Mouse (Mus musculus) ovary, postnatal 10 days (tissue): ENCODE results near the gene Pdk1.
A peak's percentile ranks its signal among the peaks of the same experiment; 100 is the strongest.
"Not testable (repeated sequence)": the region's sequence is repeated elsewhere in the genome, so short reads cannot be mapped to it uniquely, and the experiment has no call there.

Experiments used
- DNase-seq: peaks from one replicate; pipeline ENCODE4 v3.0.0; 2022; ENCODE audit warnings: low spot score

Gene Pdk1

DNA sequence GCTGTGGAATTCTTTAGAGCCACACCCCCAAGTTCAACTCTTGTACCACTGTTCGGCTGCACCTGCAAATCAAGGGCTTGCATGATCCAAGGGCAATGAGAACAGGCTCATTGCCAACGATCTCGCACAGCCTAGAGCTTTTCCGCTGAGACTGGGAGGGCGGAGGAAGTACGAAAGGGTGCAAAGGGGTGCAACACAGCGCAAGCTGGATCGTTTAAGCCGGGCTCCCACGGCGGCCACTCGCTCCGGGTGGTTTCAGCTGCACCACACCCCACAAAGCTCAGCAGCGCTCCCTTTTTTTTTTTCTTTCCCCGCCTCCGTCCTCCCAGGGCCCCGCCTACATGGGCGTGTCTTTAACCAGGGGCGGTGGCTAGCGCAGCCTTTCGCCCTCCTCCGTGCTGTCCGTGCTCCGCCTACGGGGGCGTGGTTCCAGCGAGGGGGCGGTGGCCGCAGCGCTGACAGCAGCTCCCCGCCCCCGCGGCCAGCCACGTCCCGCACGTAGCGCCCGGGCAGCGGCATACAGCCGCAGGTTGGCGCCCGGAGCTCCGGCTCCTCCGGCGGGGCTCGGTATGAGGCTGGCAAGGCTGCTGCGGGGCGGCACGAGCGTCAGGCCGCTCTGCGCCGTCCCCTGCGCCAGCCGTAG lies at the start of gene Pdk1:
Pdk1 (plus strand) TSS at position 424 of the 643 bp plus-strand sequence.
- peak; percentile 92 for DNase-seq

DNA sequence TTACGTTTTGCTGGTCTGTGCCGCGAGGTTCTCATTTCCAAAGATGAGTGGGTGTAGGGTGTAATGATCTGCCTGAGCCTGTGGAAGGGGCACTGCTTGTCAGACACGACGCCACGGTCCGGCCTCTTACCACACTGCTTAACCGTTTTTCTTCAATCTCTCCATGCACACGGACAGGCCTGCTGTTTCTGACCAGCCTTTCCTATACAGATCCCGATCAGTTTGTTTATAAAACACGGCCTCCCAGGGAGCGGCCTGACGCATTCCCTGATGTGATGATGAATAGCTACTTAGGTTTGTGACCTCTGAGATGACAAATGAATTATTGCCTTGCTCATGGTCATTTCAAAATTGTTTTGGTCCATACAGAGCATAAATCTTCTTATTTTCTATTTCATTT lies 48.9 kb upstream of the Pdk1 start:
- DNase-seq = no peak

DNA sequence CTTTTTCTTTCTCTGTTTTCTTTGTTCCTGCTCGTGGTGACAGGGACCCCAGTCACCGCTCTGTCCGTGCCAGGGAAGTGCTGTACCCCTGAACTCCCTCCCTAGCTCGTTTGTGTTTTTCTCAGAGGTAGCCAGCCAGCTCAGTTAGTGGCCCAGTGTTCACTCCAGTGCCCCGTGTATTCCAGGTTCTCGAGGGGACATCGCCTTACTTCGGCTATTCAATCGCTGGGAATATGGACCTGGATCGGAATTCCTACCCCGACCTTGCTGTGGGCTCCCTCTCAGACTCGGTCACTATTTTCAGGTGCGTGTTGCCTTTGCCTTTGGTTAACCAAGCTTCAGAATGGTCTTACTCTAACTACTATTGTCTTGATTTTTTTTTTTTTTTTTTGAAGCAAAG lies 45.3 kb upstream of the Pdk1 start:
- DNase-seq = no peak

DNA sequence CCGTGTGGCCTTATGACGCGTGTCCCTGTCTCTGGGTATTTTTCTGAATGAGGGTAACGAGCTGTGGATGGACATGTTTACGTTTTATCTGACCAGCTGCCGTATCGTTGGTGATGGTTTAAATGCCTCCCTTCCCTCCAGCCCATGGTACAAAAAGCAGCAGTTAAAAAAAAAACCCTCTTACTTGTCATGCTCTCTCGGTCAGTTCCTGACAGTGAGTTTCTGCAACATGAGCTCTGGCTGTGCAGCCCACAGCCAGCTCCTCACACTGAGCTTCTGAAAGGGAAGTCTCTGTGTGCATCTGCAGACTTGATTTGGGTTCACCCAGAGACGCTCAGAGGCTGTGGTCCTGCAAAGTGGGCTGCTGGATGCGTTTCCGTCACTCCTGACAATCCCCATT lies 44.1 kb upstream of the Pdk1 start:
- no peak for DNase-seq

DNA sequence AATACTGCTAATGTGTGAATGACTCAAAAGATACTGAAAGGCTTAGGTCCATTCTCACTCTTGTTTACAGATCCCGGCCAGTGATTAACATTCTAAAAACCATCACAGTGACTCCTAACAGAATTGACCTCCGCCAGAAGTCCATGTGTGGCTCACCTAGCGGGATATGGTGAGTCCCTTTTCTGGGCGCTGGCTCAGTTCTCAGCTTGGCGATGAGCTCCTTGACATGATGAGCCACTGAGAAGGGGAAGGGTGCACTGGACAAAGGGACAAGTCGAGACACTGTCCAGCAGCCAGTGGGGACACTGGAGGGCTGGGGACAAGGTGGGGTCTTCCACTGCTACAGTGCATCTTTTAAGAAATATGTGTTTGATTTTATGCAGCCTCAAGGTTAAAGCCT lies 39.4 kb upstream of the Pdk1 start:
- DNase-seq = no peak

DNA sequence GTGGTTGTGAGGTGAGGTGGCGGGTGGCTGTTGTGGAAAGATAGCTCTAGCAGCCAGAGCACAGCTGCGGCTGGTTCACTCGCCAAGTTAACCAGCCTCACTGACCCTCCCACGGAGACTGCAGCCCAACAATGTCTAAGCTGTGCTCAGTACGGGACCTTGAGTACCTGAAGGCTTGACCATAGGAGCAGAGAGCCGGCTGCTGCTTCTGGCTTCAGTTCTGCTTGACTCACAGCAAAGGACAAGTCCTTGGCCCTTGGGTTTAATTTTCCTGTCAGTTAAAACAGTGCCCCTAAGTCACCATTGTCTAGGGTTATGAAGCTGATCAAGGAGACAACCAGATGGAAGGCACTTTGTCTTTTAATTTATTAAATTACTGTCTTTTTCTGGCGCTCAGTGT lies 38.7 kb upstream of the Pdk1 start:
- DNase-seq = no peak

DNA sequence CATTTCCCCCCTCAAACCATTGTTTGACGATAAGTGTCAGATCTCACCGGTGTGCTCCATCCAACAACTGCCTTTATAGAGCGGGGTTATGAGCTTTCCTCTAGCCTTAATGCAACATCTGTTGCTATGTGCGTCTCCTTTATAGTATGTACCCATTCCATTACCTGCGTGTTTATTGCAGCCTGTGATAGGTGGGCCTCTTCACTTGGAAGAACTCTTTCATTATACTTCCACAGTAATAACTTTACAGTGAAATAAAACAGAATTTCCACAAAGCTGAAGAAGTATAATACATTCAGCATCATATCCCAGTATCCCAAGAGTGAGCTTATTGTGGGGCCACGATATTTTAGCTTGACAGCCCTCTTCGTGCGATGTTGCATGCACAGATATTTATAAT lies 37.5 kb upstream of the Pdk1 start:
- no peak for DNase-seq

DNA sequence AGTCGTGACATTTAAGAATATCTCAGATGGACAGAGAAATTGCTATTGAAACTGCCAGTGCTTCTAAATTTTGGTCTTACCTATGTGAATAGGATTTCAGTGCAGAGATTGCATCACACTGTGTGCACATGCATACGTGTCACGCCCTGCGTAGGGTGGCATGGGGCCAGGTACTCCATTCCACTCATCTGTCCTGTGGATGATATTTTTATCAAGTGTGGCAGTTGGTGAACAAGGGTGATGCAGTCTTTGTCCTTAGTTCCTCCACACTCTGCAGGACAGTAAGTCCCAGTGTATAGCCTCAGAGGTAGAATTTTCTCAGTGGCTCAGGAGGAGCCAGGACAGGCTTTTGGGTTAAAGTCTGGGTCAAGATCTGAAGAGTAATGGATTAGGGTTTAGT lies 36.8 kb upstream of the Pdk1 start:
- DNase-seq = no peak

DNA sequence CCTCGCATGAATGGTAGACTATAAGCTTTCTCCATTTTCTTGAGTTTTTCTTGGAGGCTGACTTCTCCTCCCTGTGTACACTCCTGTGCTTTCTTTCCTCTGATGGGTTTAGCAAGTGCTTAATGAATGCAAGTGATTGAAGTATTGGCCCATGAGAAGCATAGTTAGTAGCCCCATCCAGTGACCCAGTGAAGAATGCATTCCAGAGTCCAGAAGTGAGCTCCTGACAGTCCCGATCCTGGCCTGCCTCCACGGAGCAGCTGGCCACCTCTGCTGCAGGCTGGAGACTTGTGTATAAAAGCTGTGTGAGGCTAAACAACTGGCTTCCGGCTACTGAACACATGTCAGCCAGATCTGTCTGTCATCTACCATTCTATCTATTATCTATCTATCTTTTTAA lies 35.8 kb upstream of the Pdk1 start:
- DNase-seq = no peak

DNA sequence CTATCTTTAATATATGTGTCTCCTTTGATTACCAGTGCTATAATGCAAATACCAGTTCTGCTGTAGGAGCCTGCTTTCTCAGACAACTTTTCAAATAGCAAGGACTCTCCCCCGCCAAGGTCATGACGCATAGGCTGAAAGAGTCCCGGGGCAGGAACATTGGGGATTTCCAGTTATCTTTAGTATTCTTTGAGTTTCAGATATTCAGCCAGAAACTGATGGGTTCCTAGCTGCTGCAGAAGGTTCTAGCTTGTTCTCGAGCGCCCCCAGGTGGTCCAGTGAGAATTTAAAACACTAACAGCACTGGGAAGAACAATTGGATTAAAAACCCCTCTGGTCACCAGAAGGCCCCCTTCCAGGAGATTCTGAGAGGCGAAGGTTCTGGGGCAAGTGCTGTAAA lies 35.2 kb upstream of the Pdk1 start:
- DNase-seq = peak; percentile 37

DNA sequence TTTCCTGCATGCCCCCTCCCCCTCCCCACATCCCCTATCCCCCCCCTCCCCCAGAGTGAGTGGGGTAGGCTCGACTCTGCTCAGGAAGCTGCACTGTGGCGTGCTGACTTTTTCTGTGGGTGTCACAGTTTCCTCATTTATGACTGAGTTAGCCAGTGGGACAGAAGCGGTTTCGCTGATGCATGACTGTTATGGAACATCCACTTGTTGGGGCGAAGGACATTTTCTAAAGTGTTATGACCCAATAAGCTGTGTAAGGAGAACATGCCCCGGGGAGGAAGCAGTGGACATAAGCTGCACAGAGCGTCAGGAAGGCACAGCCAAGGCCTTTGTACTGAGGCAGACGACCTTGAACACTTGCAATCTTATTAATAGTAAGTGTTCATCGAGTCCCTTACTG lies 29.7 kb upstream of the Pdk1 start:
- DNase-seq = no peak

DNA sequence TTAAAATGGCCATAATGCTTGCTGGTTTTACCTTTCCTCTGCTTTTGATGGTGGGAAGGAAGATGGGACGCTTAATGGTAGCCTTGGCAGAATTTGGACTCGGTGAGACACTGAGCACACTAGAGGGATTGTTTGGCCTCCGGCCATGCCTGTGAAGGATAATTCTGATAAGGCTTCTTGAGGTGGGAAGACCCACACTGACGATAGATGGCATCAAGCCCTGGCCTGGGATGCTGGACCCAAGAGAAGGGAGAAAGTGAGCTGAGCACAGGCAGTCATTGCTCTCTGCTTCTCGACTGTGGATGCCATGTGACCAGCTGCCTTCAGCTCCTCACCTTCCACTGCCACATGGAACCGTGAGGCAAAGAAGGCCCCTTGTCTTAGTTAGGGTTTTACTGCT lies 28.1 kb upstream of the Pdk1 start:
- DNase-seq = no peak

DNA sequence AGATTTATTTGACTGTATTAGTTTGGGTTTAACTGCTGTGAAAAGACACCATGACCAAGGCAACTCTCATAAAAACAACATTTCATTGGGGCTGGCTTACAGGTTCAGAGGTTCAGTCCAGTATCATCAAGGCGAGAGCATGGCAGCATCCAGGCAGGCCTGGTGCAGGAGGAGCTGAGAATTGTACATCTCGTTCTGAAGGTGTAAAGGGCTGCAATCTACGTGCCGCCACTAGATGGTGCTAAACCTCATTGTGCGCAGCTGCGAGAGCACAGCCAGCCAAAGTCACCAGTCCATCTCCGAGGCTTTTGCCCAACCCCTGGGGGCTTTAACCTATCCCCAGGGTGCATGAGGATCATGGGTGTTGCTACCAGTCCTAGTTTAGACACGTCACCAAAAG lies 20.9 kb upstream of the Pdk1 start:
- not testable (repeated sequence) for DNase-seq

DNA sequence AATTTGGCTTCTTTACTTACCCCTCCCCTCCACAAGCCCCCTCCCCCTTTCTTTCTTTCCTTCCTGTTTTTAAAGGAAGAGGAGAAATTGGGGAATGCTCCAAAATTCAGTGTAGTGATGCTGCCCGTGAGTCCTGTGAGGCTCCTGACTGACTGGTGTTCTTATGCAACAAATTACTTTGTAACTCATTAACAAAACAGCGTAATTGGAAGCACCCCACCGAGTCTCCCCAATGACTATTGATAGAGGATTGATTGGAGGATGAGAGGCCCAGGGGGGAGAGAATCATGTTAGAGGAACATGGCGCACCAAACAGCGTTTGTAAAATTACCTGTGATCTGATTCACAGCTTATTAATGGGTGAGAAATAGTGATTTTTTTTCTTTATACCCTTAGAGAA lies 17.9 kb upstream of the Pdk1 start:
- DNase-seq = no peak

DNA sequence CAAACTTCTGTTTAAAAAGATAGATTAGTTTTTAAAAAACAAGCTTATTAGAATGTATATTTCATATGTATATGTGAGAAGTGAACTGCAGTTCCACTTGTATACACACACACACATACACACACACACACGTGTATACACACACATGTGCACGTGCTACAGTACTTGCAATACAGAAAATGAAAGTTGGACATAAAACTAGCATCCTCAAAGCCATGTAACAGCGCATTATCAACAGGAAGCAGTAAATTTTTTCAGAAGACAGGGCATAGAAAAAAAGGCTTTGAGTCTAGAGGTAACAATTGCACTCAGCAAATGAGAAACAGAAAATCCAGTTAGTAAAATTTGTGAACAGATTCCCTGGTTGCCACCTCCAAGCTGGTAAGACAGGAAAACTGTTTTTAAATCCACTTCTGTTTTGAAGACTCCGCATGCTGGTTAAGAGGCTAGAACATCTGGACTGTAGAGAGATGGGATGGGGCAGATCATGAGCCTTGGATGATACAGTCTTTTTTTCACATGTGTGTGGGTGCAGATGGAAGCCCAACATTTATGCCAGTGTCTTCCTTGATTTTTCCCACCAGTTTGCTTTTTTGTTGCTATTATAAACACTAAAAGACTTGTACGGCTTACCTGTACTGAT lies 9.4 kb upstream of the Pdk1 start:
- no peak for DNase-seq

DNA sequence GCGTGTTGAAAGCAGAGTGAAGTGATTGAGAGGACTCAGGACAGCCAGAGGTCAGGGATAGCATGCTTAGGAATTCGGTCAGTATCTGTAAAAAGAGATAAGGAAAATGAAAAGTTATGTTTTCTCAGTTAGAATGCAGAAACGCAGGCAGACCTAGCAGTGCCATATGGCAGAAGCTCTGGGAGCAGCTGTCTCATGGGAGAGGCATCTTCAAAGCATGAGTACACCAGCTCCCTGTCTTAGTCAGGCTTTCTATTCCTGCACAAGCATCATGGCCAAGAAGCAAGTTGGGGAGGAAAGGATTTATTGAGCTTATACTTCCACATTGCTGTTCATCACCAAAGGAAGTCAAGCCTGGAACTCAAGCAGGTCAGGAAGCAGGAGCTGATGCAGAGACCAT lies 8.0 kb upstream of the Pdk1 start:
- DNase-seq = no peak

DNA sequence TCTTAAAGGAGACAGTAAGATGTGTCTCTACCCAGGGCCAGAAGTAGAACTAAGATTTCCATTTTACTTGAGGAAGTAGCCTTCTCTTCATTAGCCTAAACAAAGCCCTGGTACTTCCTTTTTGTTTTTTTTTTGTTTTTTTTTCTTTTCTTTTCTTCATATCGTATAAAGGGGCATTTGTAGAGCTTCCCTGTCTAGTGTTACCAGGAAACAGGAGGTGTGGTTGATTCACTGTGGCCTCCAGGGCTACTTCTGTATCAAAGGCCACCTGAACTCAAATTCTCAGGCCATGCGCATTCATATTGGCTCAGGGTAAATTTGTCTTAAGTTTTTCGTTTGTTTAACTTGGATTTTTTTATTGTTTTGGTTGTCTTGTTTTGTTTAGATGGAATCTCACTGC lies 7.1 kb upstream of the Pdk1 start:
- DNase-seq = no peak

DNA sequence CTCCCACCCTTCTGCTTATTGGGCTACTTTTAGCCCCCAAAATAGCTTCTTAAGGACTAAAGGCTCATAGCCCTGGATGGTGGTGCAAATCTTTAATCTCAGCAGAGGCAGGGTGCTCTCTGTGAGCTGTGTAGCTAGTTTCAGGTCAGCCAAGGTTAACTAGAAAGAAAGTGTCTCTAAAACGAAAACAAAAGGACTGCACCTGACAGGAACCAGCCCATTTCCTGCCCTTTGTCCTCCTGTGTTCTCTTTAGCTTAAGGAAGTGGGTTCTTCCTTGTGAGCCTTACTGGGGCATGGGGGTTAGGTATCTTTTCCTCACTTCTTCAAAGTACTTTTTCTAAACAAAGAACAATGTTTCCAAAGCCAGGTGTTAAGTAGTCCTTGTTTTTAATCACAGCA lies 6.5 kb upstream of the Pdk1 start:
- DNase-seq = no peak

DNA sequence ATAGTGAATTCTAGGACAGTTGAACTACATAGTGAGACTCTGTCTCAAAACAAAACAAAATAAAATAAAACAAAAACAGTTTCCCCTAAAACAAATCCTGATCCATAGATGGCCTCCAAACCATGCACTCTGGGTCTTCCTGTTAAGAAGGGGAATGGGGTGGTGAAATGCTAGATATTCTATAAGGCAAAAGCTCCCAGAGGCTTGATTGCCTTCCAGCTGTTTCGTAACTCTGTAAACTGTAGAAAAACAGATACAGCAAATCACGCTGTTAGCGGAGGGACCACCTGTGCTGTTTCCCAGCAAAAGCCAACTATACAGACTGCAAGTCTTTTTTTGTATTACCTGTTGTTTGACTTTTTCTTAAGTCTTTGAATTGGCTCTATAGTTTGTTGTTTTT lies 6.0 kb upstream of the Pdk1 start:
- DNase-seq = no peak

DNA sequence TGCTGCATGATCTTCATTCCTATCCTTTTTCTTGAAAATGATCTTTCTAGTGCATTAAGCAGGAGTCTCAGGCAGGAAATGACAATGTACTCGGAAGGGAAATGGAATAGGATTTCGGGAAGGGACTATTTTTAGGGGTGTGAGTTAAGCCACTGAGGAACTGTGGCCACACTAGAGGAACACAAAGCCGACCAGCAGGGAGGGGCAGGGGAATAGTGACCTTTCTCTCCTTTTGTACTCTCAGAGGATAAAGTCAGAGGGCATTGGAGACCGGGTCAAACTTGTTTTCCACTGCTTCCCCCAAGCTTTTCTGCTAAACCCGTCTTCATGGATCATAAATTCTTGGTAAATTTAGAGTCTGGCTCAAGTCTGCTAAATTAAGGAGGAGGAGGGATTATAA lies 5.5 kb upstream of the Pdk1 start:
- DNase-seq = no peak

DNA sequence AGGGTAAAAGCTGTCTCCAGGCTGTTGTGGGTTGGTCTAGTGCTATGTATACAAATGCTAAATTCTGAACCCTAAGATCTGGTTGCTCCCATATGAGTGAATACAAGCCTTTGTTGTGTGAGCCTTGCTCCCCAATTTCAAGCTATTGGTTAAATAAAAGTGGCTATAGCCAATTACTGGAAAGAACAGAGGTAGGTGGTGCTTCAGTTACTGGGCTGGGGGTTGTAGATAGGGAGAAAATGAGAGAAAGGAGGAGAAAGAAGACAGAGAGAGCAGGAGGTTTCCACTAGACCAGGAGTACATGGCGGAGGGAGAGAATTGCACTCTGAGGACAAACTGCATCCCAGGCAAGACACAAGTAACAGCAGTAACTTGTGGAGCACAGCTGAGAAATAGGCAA lies 4.8 kb upstream of the Pdk1 start:
- no peak for DNase-seq

DNA sequence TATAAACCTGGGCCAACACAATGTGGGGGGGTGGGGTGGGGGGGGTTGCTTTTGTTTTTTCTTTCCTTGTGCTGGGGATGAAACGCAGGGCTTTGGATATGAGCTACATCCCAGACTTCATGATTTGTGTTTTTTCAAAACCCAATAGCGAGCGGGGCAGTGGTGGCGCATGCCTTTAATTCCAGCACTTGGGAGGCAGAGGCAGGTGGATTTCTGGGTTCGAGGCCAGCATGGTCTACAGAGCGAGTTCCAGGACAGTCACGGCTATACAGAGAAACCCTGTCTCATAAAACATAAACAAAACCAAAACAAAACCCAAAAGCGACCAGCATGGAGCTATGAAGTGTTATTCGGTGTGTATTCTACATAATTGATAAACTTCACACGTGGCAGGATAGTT lies 883 bp upstream of the Pdk1 start:
- no peak for DNase-seq

DNA sequence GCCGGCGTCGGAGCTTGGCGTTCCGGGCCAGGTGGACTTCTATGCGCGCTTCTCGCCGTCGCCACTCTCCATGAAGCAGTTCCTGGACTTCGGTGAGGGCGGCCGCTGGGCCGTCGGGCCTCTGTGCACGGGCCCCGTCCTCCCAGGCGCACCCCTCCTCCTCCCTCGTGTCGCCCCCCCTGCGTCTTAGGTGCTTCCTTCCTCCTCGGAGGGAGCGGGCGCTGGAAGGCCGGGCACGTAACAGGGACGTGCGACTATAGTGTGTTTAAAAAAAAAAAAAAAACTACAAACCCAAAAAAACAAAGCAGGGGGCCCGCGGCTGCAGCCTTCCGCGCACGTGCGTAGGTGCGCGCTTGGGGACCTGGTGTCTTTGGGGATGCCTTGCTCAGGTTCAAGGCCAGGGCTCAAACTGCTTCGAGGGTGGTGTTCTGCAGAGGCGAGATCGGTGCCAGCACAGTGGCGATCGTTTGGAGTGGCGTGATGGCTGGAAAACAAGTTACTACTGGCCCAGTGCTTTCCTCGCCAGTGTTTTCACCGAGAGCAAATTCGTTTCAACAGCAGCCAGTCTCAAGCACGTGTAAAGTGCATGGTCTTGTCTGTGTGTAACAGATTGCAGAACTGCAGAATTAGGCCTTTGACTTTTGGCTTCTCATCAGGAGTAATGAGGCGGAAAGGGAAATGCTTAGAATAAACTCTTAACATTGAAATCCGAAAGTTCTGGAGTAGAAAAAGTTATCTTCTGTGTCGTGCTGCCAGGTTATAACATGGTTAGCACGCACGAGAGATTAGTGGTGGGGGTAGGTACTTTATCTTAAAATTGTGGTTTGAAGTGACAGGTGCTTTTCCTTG lies 674 bp downstream of the Pdk1 start:
- peak; percentile 7 for DNase-seq

DNA sequence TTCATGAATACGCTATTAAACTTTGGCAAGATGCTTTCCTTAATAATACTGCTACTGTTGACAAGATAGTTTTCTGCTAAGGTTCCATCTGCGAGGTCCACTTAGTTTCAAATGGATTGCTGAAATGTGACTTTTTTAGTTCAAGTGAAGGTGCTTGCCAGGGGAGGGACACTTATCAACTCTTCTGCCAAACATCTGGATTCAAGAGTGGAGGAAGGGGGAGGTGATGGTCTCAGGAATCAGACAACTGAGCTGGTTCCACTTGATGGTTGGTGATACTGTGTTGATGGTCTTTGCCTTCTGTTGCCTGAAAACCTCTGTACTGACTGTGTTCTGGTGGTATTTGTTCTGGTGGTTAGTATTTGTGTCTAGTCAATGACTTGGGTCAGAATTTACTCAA lies 1.4 kb downstream of the Pdk1 start:
- no peak for DNase-seq
